Mouse (Mus musculus) liver, embryonic 11.5 days (tissue): ENCODE measurements around the gene Rai14. TPM values are rescaled to one million over a fixed set of nuclear protein-coding genes. Genes with fewer than 3 reads are reported as not detected.

Experiments used
- ATAC-seq: fragments of 200-750 bp; cut with Nextera tagmentation; replicated peaks from 2 replicates; pipeline ENCODE4 v1.8.0; 2017; ENCODE audit warnings: moderate number of reproducible peaks, mild to moderate bottlenecking, moderate TSS enrichment, moderate library complexity; ENCODE audit not compliant: low FRiP score
- DNase-seq: peaks from one replicate; pipeline ENCODE4 v3.0.0-alpha.2; 2017; ENCODE audit warnings: low spot score
- H3K27ac ChIP-seq: fragments of 300-500 bp; sonication (generic); 2 replicates; pipeline ENCODE4 v1.5.1; 2014; ENCODE audit warnings: mild to moderate bottlenecking, low read depth, low read length, control low read depth
- H3K27me3 ChIP-seq: fragments of 300-500 bp; sonication (generic); replicated peaks from 2 replicates; pipeline ENCODE4 v1.6.1; 2014; ENCODE audit warnings: low read length, mixed read lengths; ENCODE audit not compliant: control insufficient read depth, insufficient read depth
- H3K36me3 ChIP-seq: fragments of 300-500 bp; sonication (generic); 2 replicates; pipeline ENCODE4 v1.6.1; 2014; ENCODE audit warnings: mild to moderate bottlenecking, low read length, moderate library complexity, mixed read lengths; ENCODE audit not compliant: control insufficient read depth, insufficient read depth
- H3K4me1 ChIP-seq: fragments of 300-500 bp; sonication (generic); replicated peaks from 2 replicates; pipeline ENCODE4 v1.6.1; 2014; ENCODE audit warnings: low read length, mixed read lengths; ENCODE audit not compliant: control insufficient read depth, insufficient read depth
- H3K4me2 ChIP-seq: fragments of 300-500 bp; sonication (generic); 2 replicates; pipeline ENCODE4 v1.6.1; 2014; ENCODE audit warnings: mild to moderate bottlenecking, control low read depth, moderate library complexity
- H3K4me3 ChIP-seq: fragments of 300-500 bp; sonication (generic); 2 replicates; pipeline ENCODE4 v1.5.1; 2014; ENCODE audit warnings: low read depth, low read length, control low read depth
- H3K9ac ChIP-seq: fragments of 300-500 bp; sonication (generic); 2 replicates; pipeline ENCODE4 v1.6.1; 2014; ENCODE audit warnings: low read depth, low read length, control low read depth
- H3K9me3 ChIP-seq: fragments of 300-500 bp; sonication (generic); 2 replicates; pipeline ENCODE4 v1.6.1; 2016; ENCODE audit warnings: low read length, inconsistent platforms, mixed read lengths; ENCODE audit not compliant: control insufficient read depth
- WGBS: fragments of 180-500 bp; shearing (Covaris S2); extraction: QIAGEN DNeasy Blood & Tissue Kit; methylation state at CpG from one replicate; pipeline ENCODE4 v1.1.7; 2014; 5-methylcytosine and 5-hydroxymethylcytosine counted together
- polyA plus RNA-seq: library from polyadenylated mRNA; unstranded; fragments of >200 nt; fragmentation: Nextera tagmentation; extraction: Ambion mirVana; gene quantifications from 2 replicates; pipeline ENCODE4 v1.2.1, GENCODE M21; 2014

Gene Rai14
- polyA plus RNA-seq, 1 experiment from 2014 or later, result 19.6 TPM

DNA sequence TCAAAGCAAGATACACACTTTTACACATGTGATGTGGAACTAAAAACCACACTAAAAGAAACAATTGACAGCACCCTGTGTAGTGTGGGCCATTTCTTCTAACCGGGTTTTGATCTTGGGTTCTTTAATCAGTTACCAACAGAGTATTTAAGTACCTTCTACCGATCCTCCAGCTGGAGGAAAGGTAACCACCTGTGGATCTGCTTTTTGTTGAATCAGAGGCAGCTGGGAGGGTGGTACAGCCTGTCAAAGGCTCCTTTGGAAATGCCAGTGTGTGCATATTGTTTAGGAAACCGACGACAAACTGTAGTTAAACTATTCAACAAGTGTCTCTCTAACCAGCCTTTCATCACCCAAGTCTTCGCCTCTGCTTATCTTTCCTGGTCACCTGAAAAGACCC lies 1.5 kb upstream of the Rai14 start:
- ATAC-seq, result no peak
- H3K27me3 ChIP-seq, result no peaks in the 10 kb centered on the region; the same call in 1 of the 2 replicates
- WGBS, result 39% methylated on average over 5 of the region's 5 CpGs
- H3K4me2 ChIP-seq, result no peak overlapping the region
- peaks cover 5% of the 10 kb centered on the region for H3K4me1 ChIP-seq
- H3K9me3 ChIP-seq, result no peaks in the 10 kb centered on the region
- H3K27ac ChIP-seq, result no peak overlapping the region
- DNase-seq, result no peak
- H3K9ac ChIP-seq, result no peak overlapping the region
- H3K4me3 ChIP-seq, result no peak overlapping the region
- no peaks in the 10 kb centered on the region for H3K36me3 ChIP-seq

DNA sequence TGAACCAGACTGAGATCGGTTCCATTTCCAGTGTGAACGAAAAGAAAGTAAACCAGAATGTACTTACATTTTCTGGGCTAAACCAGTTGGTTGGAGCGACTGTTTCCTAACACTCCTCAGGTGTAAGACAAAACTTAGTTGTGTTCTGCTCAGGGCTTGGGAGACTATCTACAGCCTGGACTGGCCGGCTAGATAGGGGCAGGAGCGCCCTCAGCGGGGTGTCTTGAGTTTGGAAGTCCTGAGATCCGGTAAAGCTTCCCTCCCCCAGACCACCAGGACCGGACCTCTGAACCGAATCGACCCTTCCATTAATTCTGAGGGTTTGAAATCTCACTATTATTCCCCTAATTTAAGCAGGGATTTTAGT lies 698 bp upstream of the Rai14 start:
- H3K9me3 ChIP-seq, result no peaks in the 10 kb centered on the region
- H3K4me3 ChIP-seq, result peak overlapping the region; percentile 73
- peaks cover 5% of the 10 kb centered on the region for H3K4me1 ChIP-seq
- under 1% methylated on average over 10 of the region's 10 CpGs for WGBS
- peak overlapping the region; percentile 75 for H3K9ac ChIP-seq
- ATAC-seq (peak; percentile 61), DNase-seq (peak; percentile 51)
- H3K27me3 ChIP-seq, result no peaks in the 10 kb centered on the region; the same call in 1 of the 2 replicates
- no peaks in the 10 kb centered on the region for H3K36me3 ChIP-seq
- H3K4me2 ChIP-seq, result peak overlapping the region; percentile 90
- H3K27ac ChIP-seq, result peak overlapping the region; percentile 45; the same call in 1 of the 2 replicates

DNA sequence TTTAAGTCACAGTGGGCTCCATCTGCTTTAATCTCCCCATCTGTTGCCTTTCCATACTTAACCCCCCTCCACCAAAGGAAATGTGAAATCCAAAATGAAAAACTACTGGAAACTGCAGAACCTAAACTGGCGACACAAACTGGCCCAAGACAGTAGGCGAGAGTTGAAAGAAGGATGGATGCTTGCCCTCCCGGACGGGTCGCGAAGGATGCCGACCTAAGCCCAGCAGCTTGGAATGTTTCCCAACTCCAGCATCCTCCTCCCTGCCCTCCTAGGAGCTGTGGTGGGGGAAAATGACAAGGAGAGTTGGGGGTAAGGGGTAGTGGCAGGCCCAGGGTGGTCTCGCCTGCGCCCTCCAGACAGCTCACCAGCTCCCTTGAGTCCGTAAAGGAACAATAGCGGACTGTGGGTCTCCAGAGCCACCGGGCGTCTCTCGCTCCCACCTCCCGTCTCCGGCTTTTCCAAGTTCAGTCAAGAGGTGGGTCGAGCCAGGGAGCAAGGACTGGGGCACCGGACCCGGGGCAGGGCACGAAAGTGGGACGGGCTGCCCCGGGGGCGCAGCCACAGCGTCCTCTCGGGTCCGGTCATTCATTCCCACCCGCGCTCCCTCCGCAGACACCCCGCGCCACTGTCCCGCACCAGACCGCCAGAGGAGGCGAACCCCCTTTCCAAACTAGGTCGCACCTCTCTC lies 653 bp downstream of the Rai14 start:
- Histone ChIP-seq H3K4me2 (peak overlapping the region; percentile 90), H3K36me3 (no peaks in the 10 kb centered on the region), H3K4me1 (peaks cover 5% of the 10 kb centered on the region), H3K27me3 (no peaks in the 10 kb centered on the region; the same call in 1 of the 2 replicates), H3K9me3 (no peaks in the 10 kb centered on the region), H3K9ac (peak overlapping the region; percentile 75), H3K27ac (peak overlapping the region; percentile 70), H3K4me3 (peak overlapping the region; percentile 73)
- WGBS, result 2% methylated on average over 30 of the region's 35 CpGs
- ATAC-seq, result peak; percentile 19
- peak; percentile 53 for DNase-seq

DNA sequence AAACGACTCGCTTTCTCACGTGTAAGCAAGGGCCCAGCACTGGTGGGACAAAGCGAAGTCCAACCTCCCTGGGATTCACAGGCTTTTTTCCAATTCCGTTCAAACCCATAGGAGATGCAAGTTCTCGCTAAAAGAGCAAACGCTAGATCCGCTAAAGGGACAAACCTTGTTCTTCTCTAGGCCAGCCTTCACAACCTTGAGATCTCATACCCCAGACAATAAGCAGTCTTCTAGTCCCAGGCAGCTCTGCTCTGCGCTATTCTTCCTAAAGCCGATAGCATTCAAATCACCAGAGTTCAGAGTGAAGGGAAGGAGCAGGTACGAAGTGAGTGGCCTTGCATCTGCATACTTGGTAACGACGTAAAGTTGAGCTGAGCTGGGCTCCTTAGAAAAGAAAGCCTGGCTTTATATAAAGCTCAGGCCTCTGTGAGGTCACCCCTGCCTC lies 1.2 kb downstream of the Rai14 start:
- DNase-seq, result no peak
- Histone ChIP-seq H3K27me3 (no peaks in the 10 kb centered on the region; the same call in 1 of the 2 replicates), H3K27ac (no peak overlapping the region), H3K4me1 (peaks cover 5% of the 10 kb centered on the region), H3K9me3 (no peaks in the 10 kb centered on the region), H3K36me3 (0 out of 2 replicates have a peak, but pooled peaks cover 3% of the 10 kb centered on the region), H3K4me2 (peak overlapping the region; percentile 90), H3K4me3 (peak overlapping the region; percentile 73), H3K9ac (peak overlapping the region; percentile 75)
- ATAC-seq, result no peak
- 26% methylated on average over 13 of the region's 13 CpGs for WGBS

DNA sequence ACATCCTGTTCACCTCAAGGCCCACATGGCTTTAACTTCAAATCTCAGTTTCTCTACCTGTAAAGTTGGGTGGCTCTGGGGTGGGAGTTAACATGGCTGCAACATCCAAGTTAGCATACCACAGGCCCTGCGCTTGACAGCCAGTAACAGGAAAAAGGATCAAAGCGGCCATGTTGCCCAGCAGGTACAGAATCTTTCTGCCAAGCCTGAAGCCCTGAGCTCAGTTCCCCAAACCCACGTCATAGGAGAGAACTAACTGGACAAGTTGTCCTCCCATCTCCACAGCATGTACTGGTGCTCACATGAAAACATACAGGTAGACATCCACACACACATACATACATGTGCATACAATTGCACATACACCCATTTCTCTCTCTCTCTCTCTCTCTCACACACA lies 2.1 kb downstream of the Rai14 start:
- no peak for DNase-seq
- H3K4me2 ChIP-seq, result peak overlapping the region; percentile 90; the same call in 1 of the 2 replicates
- H3K4me1 ChIP-seq, result peaks cover 5% of the 10 kb centered on the region
- ATAC-seq, result no peak
- H3K4me3 ChIP-seq, result 0 out of 2 replicates have a peak overlapping the region, but pooled peaks have one; percentile 5
- H3K9me3 ChIP-seq, result no peaks in the 10 kb centered on the region
- H3K27ac ChIP-seq, result no peak overlapping the region
- H3K36me3 ChIP-seq, result 0 out of 2 replicates have a peak, but pooled peaks cover 3% of the 10 kb centered on the region
- WGBS, result 79% methylated on average over 3 of the region's 3 CpGs
- no peak overlapping the region for H3K9ac ChIP-seq
- no peaks in the 10 kb centered on the region; the same call in 1 of the 2 replicates for H3K27me3 ChIP-seq

DNA sequence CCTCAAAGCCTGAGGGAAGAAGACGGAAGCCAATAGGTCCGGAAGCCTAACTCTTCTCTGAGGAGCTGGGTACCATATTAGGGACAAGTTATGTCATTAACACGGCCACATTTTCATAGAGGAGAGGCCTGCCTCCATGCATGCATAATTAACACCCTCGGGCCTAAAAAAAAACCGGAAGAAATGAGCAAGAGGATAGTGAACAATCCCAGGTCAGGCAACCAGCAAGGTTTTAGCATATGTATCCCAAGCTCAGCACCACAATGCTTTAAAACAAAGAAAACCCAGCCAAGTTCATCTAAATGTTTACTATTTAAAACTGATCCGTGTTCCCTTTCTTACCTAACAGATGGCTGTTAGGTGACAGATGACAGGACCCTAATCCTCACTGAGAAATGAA lies 3.2 kb downstream of the Rai14 start:
- no peak overlapping the region for H3K4me2 ChIP-seq
- H3K4me3 ChIP-seq, result no peak overlapping the region
- H3K36me3 ChIP-seq, result 0 out of 2 replicates have a peak, but pooled peaks cover 3% of the 10 kb centered on the region
- H3K9me3 ChIP-seq, result no peaks in the 10 kb centered on the region
- H3K27me3 ChIP-seq, result no peaks in the 10 kb centered on the region; the same call in 1 of the 2 replicates
- H3K27ac ChIP-seq, result no peak overlapping the region
- H3K4me1 ChIP-seq, result peaks cover 5% of the 10 kb centered on the region
- 74% methylated on average over 6 of the region's 6 CpGs for WGBS
- ATAC-seq, result no peak
- DNase-seq, result no peak
- H3K9ac ChIP-seq, result no peak overlapping the region

DNA sequence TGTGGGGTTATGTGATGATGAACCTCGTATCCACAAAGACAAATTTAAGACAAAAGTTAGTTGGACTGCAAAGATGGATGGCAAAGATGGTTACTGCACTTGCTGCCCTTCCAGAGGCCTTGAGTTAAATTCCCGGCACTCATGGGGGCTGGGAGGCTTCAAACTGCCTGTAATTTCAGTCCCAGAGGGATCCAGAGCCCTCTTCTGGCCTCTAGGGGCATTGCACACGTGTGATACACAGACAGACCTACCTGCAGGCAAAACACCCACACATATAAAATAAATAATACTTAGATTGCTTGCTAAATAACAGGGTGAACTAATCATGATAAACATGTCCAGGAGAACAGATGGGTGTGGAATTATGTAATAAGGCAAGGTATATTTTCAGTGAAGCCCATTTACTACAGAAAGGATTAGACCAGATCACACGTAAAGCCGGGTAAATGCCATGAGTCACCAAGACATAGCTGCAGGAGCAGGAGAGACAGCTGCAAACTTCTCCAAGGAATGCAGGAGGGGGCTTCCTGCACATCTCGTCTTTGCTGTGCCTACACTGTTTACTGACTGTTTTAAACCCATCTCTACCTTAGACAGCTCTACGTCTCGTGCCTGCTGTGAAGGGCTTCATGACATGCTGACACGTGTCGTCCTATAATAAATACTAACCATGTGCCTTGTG lies 5.7 kb downstream of the Rai14 start:
- Histone ChIP-seq H3K27ac (no peak overlapping the region), H3K9ac (no peak overlapping the region), H3K4me1 (peaks cover 5% of the 10 kb centered on the region), H3K4me2 (no peak overlapping the region), H3K4me3 (no peak overlapping the region), H3K27me3 (no peaks in the 10 kb centered on the region), H3K9me3 (no peaks in the 10 kb centered on the region), H3K36me3 (0 out of 2 replicates have a peak, but pooled peaks cover 3% of the 10 kb centered on the region)
- 87% methylated on average over 10 of the region's 10 CpGs for WGBS
- no peak for DNase-seq
- ATAC-seq, result no peak

DNA sequence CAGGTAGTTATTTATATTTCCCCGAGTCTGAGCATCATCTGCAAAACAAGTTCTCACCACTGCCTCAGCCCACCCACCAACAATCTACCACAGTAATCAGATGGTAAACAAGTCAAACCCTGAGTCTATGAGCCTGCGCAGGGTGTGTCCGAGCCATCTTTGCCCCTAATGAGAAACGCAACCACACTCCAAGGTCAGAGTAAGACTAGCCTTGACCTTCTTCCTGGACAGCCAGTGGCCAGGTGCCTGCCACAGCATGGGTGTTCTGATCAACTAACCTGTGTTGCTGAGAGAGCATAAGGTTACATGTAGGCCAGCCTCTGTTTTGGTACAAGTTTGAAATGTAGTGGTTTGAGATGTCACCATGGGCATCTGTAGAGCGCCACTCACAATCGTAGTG lies 7.3 kb downstream of the Rai14 start:
- 93% methylated on average over 6 of the region's 6 CpGs for WGBS
- Histone ChIP-seq H3K27me3 (no peaks in the 10 kb centered on the region), H3K4me2 (no peak overlapping the region), H3K27ac (no peak overlapping the region), H3K9me3 (no peaks in the 10 kb centered on the region), H3K4me1 (no peaks in the 10 kb centered on the region; the same call in 1 of the 2 replicates), H3K4me3 (no peak overlapping the region), H3K9ac (no peak overlapping the region), H3K36me3 (0 out of 2 replicates have a peak, but pooled peaks cover 3% of the 10 kb centered on the region)
- no peak for DNase-seq
- ATAC-seq, result no peak
